Mouse (Mus musculus) central nervous system, embryonic 11.5 days (tissue): ENCODE measurements around the gene Mesp2. TPM values are rescaled to one million over a fixed set of nuclear protein-coding genes. Genes with fewer than 3 reads are reported as not detected.

ENCODE experiments used
- polyA plus RNA-seq: library from polyadenylated mRNA; depleted of rRNA; stranded (reverse); fragments of >200 nt; gene quantifications from 2 replicates; pipeline ENCODE4 v1.2.3, GENCODE M21; 2012; rRNA removed

Gene Mesp2
- polyA plus RNA-seq: 0.30 and 0.37 TPM in 2 replicates

DNA sequence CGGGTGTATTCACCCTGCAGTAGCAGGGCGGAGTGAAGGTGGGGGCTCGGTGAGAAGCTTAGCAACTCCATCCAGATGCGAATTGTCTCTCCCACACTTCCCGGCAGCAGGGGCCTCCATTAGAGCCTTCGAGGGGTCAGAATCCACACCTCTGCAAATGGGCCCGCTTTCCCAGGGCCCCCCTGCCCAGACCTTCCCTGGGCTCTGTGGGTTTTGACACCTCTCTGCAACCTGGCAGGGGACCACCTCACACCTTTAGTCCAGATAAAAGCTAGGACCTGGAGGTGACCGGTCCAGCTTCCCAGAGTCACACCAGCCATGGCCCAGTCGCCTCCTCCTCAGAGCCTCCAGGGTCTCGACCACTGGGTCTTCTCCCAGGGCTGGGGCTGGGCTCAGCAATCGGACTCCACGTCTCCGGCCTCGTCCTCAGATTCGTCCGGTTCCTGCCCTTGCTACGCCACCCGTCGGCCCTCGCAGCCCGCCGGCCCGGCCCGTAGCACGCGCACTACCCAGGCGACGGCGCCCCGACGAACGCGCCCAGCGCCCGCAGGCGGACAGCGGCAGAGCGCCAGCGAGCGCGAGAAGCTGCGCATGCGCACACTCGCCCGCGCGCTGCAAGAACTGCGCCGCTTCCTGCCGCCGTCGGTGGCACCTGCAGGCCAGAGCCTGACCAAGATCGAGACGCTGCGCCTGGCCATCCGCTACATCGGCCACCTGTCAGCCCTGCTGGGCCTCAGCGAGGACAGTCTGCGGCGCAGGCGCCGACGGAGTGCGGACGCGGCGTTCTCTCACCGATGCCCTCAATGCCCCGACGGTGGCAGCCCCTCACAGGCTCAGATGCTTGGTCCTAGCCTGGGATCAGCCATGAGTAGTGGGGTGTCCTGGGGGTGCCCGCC lies at the start of gene Mesp2:
Gene Mesp2, plus strand, starts transcription at position 117 of the 896 bp plus-strand sequence.

GRCm38 (mm10) chr7:79793688-79794087 lies 16.8 kb upstream of the Mesp2 start, which contains the start of gene Mesp1:
TSS of gene Mesp1 (minus strand) at chr7:79793788.

DNA sequence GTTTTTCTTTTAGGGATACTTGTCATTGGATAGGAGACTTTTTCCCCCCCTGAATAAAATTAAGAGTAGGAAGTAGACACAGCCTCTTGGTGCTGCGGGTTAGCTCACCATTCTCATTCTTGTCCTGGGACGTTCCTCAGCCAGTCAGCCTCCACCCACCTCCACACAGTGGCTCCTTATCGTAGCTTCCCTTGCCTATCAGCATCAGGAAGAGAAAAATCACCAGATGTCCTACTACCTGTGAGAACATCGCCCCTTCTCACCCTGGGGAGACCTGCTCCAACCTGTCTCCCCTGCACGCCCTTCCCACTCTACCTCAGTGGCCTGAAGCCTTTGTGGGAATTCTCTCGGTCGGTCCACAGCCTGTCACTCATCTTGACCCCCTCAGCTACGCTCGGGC lies 50.3 kb downstream of the Mesp2 start, which contains the start of gene Anpep:
Gene Anpep, minus strand, starts transcription at position 249 of the 400 bp plus-strand sequence.

Other genes starting within 250 kb of the Mesp2 start
- gene Rhcg, start 193.1 kb upstream of the Mesp2 start, polyA plus RNA-seq: 1.2 and 5.7 TPM in 2 replicates
- 12.0 and 12.1 TPM in 2 replicates for gene Ticrr, start 150.5 kb upstream of the Mesp2 start, polyA plus RNA-seq
- gene Kif7, start 95.0 kb upstream of the Mesp2 start, polyA plus RNA-seq: 10.9 and 16.5 TPM in 2 replicates
- 0.09 and 0.13 TPM in 2 replicates for gene Plin1, start 77.8 kb upstream of the Mesp2 start, polyA plus RNA-seq
- gene Pex11a, start 67.6 kb upstream of the Mesp2 start, polyA plus RNA-seq: 7.1 and 10.9 TPM in 2 replicates
- gene Wdr93, start 67.6 kb upstream of the Mesp2 start, polyA plus RNA-seq: 0.29 and 0.36 TPM in 2 replicates
- gene Mesp1, start 16.9 kb upstream of the Mesp2 start, polyA plus RNA-seq: not detected in 2 replicates
- 5.5 and 7.9 TPM in 2 replicates for gene Anpep, start 50.3 kb downstream of the Mesp2 start, polyA plus RNA-seq
- 32.6 and 34.4 TPM in 2 replicates for gene Ap3s2, start 109.9 kb downstream of the Mesp2 start, polyA plus RNA-seq
- gene Arpin, start 124.6 kb downstream of the Mesp2 start, polyA plus RNA-seq: 13.3 and 13.5 TPM in 2 replicates
- gene Zfp710, start 214.1 kb downstream of the Mesp2 start, polyA plus RNA-seq: 31.7 and 32.5 TPM in 2 replicates